Mouse (Mus musculus): Measurements from ENCODE around the gene Maip1. TPM values are rescaled to one million over a fixed set of nuclear protein-coding genes. Genes with fewer than 3 reads are reported as not detected.
A peak's percentile ranks its signal among the peaks of the same experiment; 100 is the strongest.

Maip1 gene
- 13.5 and 14.8 TPM in 2 replicates for total RNA-seq (2014; fragmentation: Nextera tagmentation)
- 18.7 and 19.0 TPM in 2 replicates for total RNA-seq (2017)
- 22.2 and 28.6 TPM in 2 replicates for polyA plus RNA-seq (2012)

GRCm38 (mm10) chr1:57406187-57407151 lies at the start of gene Maip1, which contains the start of gene Tyw5:
TSS of gene Maip1 (plus strand) at chr1:57406328.
TSS of gene Tyw5 (minus strand) at chr1:57407101.
- Histone ChIP-seq H3K4me1 (ENCODE audit: insufficient read depth, low read depth, low read length) (peaks cover 29% of the 10 kb centered on the region), H3K27me3 (ENCODE audit: insufficient read depth, low read length) (no peaks in the 10 kb centered on the region), H3K4me3 (ENCODE audit: low read depth, low read length) (peak within 1 kb of the TSS; percentile 88), H3K9me3 (replicated peaks) (no peaks in the 10 kb centered on the region), H3K36me3 (replicated peaks) (peaks cover 27% of the 10 kb centered on the region)
- DNase-seq (ENCODE audit: low spot score): peak; percentile 82
- ATAC-seq (ENCODE audit: extremely low read depth, insufficient number of reproducible peaks, low FRiP score, poor library complexity, severe bottlenecking): peak; percentile 78
- TF ChIP-seq POLR2AphosphoS5 (IDR thresholded peaks at IDR 0.05; ENCODE audit: insufficient replicate concordance, low read depth, low read length): no peak
- TF ChIP-seq GATA1 (IDR thresholded peaks at IDR 0.05; ENCODE audit: borderline replicate concordance, low read length): no peak
- TF ChIP-seq TAL1 (conservative IDR thresholded peaks at IDR 0.05; ENCODE audit: low read depth, low read length): no peak
- no peak for TF ChIP-seq CTCF (IDR thresholded peaks at IDR 0.05; ENCODE audit: low read depth, low read length)
- no peak for TF ChIP-seq GATA2 (IDR thresholded peaks at IDR 0.05; ENCODE audit: borderline replicate concordance, low read depth, low read length)

GRCm38 (mm10) chr1:57358546-57358945 lies 47.6 kb upstream of the Maip1 start:
- no peaks in the 10 kb centered on the region for H3K4me1 ChIP-seq (ENCODE audit: insufficient read depth, low read depth, low read length)
- H3K27me3 ChIP-seq (ENCODE audit: insufficient read depth, low read length): no peaks in the 10 kb centered on the region
- no peak overlapping the region for H3K4me3 ChIP-seq (ENCODE audit: low read depth, low read length)
- ATAC-seq (ENCODE audit: extremely low read depth, insufficient number of reproducible peaks, low FRiP score, poor library complexity, severe bottlenecking): no peak
- H3K9me3 ChIP-seq (replicated peaks): no peaks in the 10 kb centered on the region
- peaks cover 25% of the 10 kb centered on the region for H3K36me3 ChIP-seq (replicated peaks)
- no peak for TF ChIP-seq GATA1 (IDR thresholded peaks at IDR 0.05; ENCODE audit: borderline replicate concordance, low read length)
- no peak for TF ChIP-seq CTCF (IDR thresholded peaks at IDR 0.05; ENCODE audit: low read depth, low read length)
- TF ChIP-seq GATA2 (IDR thresholded peaks at IDR 0.05; ENCODE audit: borderline replicate concordance, low read depth, low read length): no peak
- no peak for TF ChIP-seq TAL1 (conservative IDR thresholded peaks at IDR 0.05; ENCODE audit: low read depth, low read length)
- TF ChIP-seq POLR2AphosphoS5 (IDR thresholded peaks at IDR 0.05; ENCODE audit: insufficient replicate concordance, low read depth, low read length): no peak
- DNase-seq (ENCODE audit: low spot score): no peak

GRCm38 (mm10) chr1:57367446-57367845 lies 38.7 kb upstream of the Maip1 start:
- Histone ChIP-seq H3K27me3 (ENCODE audit: insufficient read depth, low read length) (no peaks in the 10 kb centered on the region), H3K9me3 (replicated peaks) (no peaks in the 10 kb centered on the region), H3K4me3 (ENCODE audit: low read depth, low read length) (no peak overlapping the region), H3K4me1 (ENCODE audit: insufficient read depth, low read depth, low read length) (0 out of 2 replicates have a peak, but pooled peaks cover 4% of the 10 kb centered on the region), H3K36me3 (replicated peaks) (peaks cover 12% of the 10 kb centered on the region)
- DNase-seq (ENCODE audit: low spot score): no peak
- TF ChIP-seq POLR2AphosphoS5 (IDR thresholded peaks at IDR 0.05; ENCODE audit: insufficient replicate concordance, low read depth, low read length) (no peak), GATA1 (IDR thresholded peaks at IDR 0.05; ENCODE audit: borderline replicate concordance, low read length) (no peak), GATA2 (IDR thresholded peaks at IDR 0.05; ENCODE audit: borderline replicate concordance, low read depth, low read length) (no peak), CTCF (IDR thresholded peaks at IDR 0.05; ENCODE audit: low read depth, low read length) (no peak), TAL1 (conservative IDR thresholded peaks at IDR 0.05; ENCODE audit: low read depth, low read length) (no peak)
- ATAC-seq (ENCODE audit: extremely low read depth, insufficient number of reproducible peaks, low FRiP score, poor library complexity, severe bottlenecking): no peak

- H3K4me1 ChIP-seq (ENCODE audit: insufficient read depth, low read depth, low read length): 0 out of 2 replicates have a peak, but pooled peaks cover 4% of the 10 kb centered on the region
These were observed 37.0 kb upstream of the Maip1 start for GRCm38 (mm10) chr1:57369111-57369510.

GRCm38 (mm10) chr1:57370451-57370850 lies 35.7 kb upstream of the Maip1 start:
- no peak for TF ChIP-seq GATA1 (IDR thresholded peaks at IDR 0.05; ENCODE audit: borderline replicate concordance, low read length)
- no peak for TF ChIP-seq TAL1 (conservative IDR thresholded peaks at IDR 0.05; ENCODE audit: low read depth, low read length)
- no peak for TF ChIP-seq GATA2 (IDR thresholded peaks at IDR 0.05; ENCODE audit: borderline replicate concordance, low read depth, low read length)
- TF ChIP-seq POLR2AphosphoS5 (IDR thresholded peaks at IDR 0.05; ENCODE audit: insufficient replicate concordance, low read depth, low read length): no peak
- no peak for TF ChIP-seq CTCF (IDR thresholded peaks at IDR 0.05; ENCODE audit: low read depth, low read length)
- Histone ChIP-seq H3K4me1 (ENCODE audit: insufficient read depth, low read depth, low read length) (peaks cover 8% of the 10 kb centered on the region), H3K9me3 (replicated peaks) (no peaks in the 10 kb centered on the region; the same call in 1 of the 2 replicates), H3K27me3 (ENCODE audit: insufficient read depth, low read length) (no peaks in the 10 kb centered on the region), H3K4me3 (ENCODE audit: low read depth, low read length) (no peak overlapping the region), H3K36me3 (replicated peaks) (peaks cover 18% of the 10 kb centered on the region)
- DNase-seq (ENCODE audit: low spot score) (no peak), ATAC-seq (ENCODE audit: extremely low read depth, insufficient number of reproducible peaks, low FRiP score, poor library complexity, severe bottlenecking) (no peak)

More at GRCm38 (mm10) chr1:57369111-57369510, 37.0 kb upstream of the Maip1 start:
- no peak for ATAC-seq (ENCODE audit: extremely low read depth, insufficient number of reproducible peaks, low FRiP score, poor library complexity, severe bottlenecking)
- Histone ChIP-seq H3K27me3 (ENCODE audit: insufficient read depth, low read length) (no peaks in the 10 kb centered on the region), H3K9me3 (replicated peaks) (no peaks in the 10 kb centered on the region; the same call in 1 of the 2 replicates), H3K4me3 (ENCODE audit: low read depth, low read length) (no peak overlapping the region), H3K36me3 (replicated peaks) (peaks cover 14% of the 10 kb centered on the region)
- TF ChIP-seq GATA2 (IDR thresholded peaks at IDR 0.05; ENCODE audit: borderline replicate concordance, low read depth, low read length) (no peak), TAL1 (conservative IDR thresholded peaks at IDR 0.05; ENCODE audit: low read depth, low read length) (no peak), GATA1 (IDR thresholded peaks at IDR 0.05; ENCODE audit: borderline replicate concordance, low read length) (no peak), CTCF (IDR thresholded peaks at IDR 0.05; ENCODE audit: low read depth, low read length) (no peak), POLR2AphosphoS5 (IDR thresholded peaks at IDR 0.05; ENCODE audit: insufficient replicate concordance, low read depth, low read length) (no peak)
- no peak for DNase-seq (ENCODE audit: low spot score)

- Histone ChIP-seq H3K36me3 (replicated peaks) (peaks cover 29% of the 10 kb centered on the region), H3K4me1 (ENCODE audit: insufficient read depth, low read depth, low read length) (peaks cover 37% of the 10 kb centered on the region), H3K9me3 (replicated peaks) (no peaks in the 10 kb centered on the region; the same call in 1 of the 2 replicates), H3K4me3 (ENCODE audit: low read depth, low read length) (no peak overlapping the region), H3K27me3 (ENCODE audit: insufficient read depth, low read length) (no peaks in the 10 kb centered on the region)
- ATAC-seq (ENCODE audit: extremely low read depth, insufficient number of reproducible peaks, low FRiP score, poor library complexity, severe bottlenecking) (no peak), DNase-seq (ENCODE audit: low spot score) (peak; percentile 20)
- TF ChIP-seq POLR2AphosphoS5 (IDR thresholded peaks at IDR 0.05; ENCODE audit: insufficient replicate concordance, low read depth, low read length) (no peak), CTCF (IDR thresholded peaks at IDR 0.05; ENCODE audit: low read depth, low read length) (no peak), GATA2 (IDR thresholded peaks at IDR 0.05; ENCODE audit: borderline replicate concordance, low read depth, low read length) (no peak), GATA1 (IDR thresholded peaks at IDR 0.05; ENCODE audit: borderline replicate concordance, low read length) (no peak), TAL1 (conservative IDR thresholded peaks at IDR 0.05; ENCODE audit: low read depth, low read length) (no peak)
These were observed 30.9 kb upstream of the Maip1 start for GRCm38 (mm10) chr1:57375276-57375675.

Measured in G1E (cell line).